Mouse (Mus musculus): Measurements from ENCODE around the gene Pknox2. TPM values are rescaled to one million over a fixed set of nuclear protein-coding genes. Genes with fewer than 3 reads are reported as not detected.

The Pknox2 gene
- polyA plus RNA-seq, 1 experiment from 2014 or later: 13.2 TPM

GRCm38 (mm10) chr9:37145616-37146352 lies 1.4 kb downstream of the Pknox2 start:
- Histone ChIP-seq H3K4me1 (ENCODE audit: control insufficient read depth, insufficient read depth, low read length) (no peaks in the 10 kb centered on the region; the same call in 1 of the 2 replicates), H3K9me3 (replicated peaks; ENCODE audit: control insufficient read depth, low read length) (no peaks in the 10 kb centered on the region), H3K4me2 (ENCODE audit: low read depth, low read length) (peak overlapping the region; percentile 88), H3K27ac (replicated peaks; ENCODE audit: low read depth, low read length) (peak overlapping the region; percentile 97), H3K4me3 (ENCODE audit: low read depth, low read length) (peak overlapping the region; percentile 90), H3K27me3 (ENCODE audit: control insufficient read depth, insufficient read depth, low read length) (no peaks in the 10 kb centered on the region), H3K36me3 (replicated peaks; ENCODE audit: control insufficient read depth, insufficient read depth, low read depth, low read length) (no peaks in the 10 kb centered on the region), H3K9ac (replicated peaks; ENCODE audit: low read length) (peak overlapping the region; percentile 99)
- under 1% methylated on average over 43 of the region's 43 CpGs for WGBS
- ATAC-seq (replicated peaks; ENCODE audit: insufficient number of reproducible peaks, low FRiP score, low TSS enrichment, low read depth) (no peak), DNase-seq (ENCODE audit: low spot score) (peak; percentile 73)

GRCm38 (mm10) chr9:37145151-37145615 lies 2.0 kb downstream of the Pknox2 start:
- H3K27me3 ChIP-seq (ENCODE audit: control insufficient read depth, insufficient read depth, low read length): no peaks in the 10 kb centered on the region
- DNase-seq (ENCODE audit: low spot score) (peak; percentile 41), ATAC-seq (replicated peaks; ENCODE audit: insufficient number of reproducible peaks, low FRiP score, low TSS enrichment, low read depth) (no peak)
- H3K4me1 ChIP-seq (ENCODE audit: control insufficient read depth, insufficient read depth, low read length): peaks cover 4% of the 10 kb centered on the region; the same call in 1 of the 2 replicates
- peak overlapping the region; percentile 97 for H3K27ac ChIP-seq (replicated peaks; ENCODE audit: low read depth, low read length)
- H3K9me3 ChIP-seq (replicated peaks; ENCODE audit: control insufficient read depth, low read length): no peaks in the 10 kb centered on the region
- peak overlapping the region; percentile 99 for H3K9ac ChIP-seq (replicated peaks; ENCODE audit: low read length)
- no peaks in the 10 kb centered on the region for H3K36me3 ChIP-seq (replicated peaks; ENCODE audit: control insufficient read depth, insufficient read depth, low read depth, low read length)
- H3K4me3 ChIP-seq (ENCODE audit: low read depth, low read length): peak overlapping the region; percentile 90
- 0% methylated on average over 26 of the region's 26 CpGs for WGBS
- peak overlapping the region; percentile 88 for H3K4me2 ChIP-seq (ENCODE audit: low read depth, low read length)

- Histone ChIP-seq H3K9me3 (replicated peaks; ENCODE audit: control insufficient read depth, low read length) (no peaks in the 10 kb centered on the region), H3K4me1 (ENCODE audit: control insufficient read depth, insufficient read depth, low read length) (peaks cover 4% of the 10 kb centered on the region; the same call in 1 of the 2 replicates), H3K9ac (replicated peaks; ENCODE audit: low read length) (peak overlapping the region; percentile 99), H3K4me2 (ENCODE audit: low read depth, low read length) (peak overlapping the region; percentile 88), H3K27ac (replicated peaks; ENCODE audit: low read depth, low read length) (peak overlapping the region; percentile 97), H3K4me3 (ENCODE audit: low read depth, low read length) (peak overlapping the region; percentile 90), H3K36me3 (replicated peaks; ENCODE audit: control insufficient read depth, insufficient read depth, low read depth, low read length) (no peaks in the 10 kb centered on the region), H3K27me3 (ENCODE audit: control insufficient read depth, insufficient read depth, low read length) (no peaks in the 10 kb centered on the region)
- 4% methylated on average over 6 of the region's 6 CpGs for WGBS
- DNase-seq (ENCODE audit: low spot score) (peak; percentile 31), ATAC-seq (replicated peaks; ENCODE audit: insufficient number of reproducible peaks, low FRiP score, low TSS enrichment, low read depth) (no peak)
Observed at GRCm38 (mm10) chr9:37144696-37145095, 2.5 kb downstream of the Pknox2 start.

GRCm38 (mm10) chr9:37144251-37144650 lies 3.0 kb downstream of the Pknox2 start:
- Histone ChIP-seq H3K9ac (replicated peaks; ENCODE audit: low read length) (peak overlapping the region; percentile 99), H3K27ac (replicated peaks; ENCODE audit: low read depth, low read length) (peak overlapping the region; percentile 97), H3K4me1 (ENCODE audit: control insufficient read depth, insufficient read depth, low read length) (peaks cover 4% of the 10 kb centered on the region; the same call in 1 of the 2 replicates), H3K36me3 (replicated peaks; ENCODE audit: control insufficient read depth, insufficient read depth, low read depth, low read length) (no peaks in the 10 kb centered on the region), H3K27me3 (ENCODE audit: control insufficient read depth, insufficient read depth, low read length) (no peaks in the 10 kb centered on the region), H3K4me2 (ENCODE audit: low read depth, low read length) (peak overlapping the region; percentile 88), H3K9me3 (replicated peaks; ENCODE audit: control insufficient read depth, low read length) (no peaks in the 10 kb centered on the region), H3K4me3 (ENCODE audit: low read depth, low read length) (peak overlapping the region; percentile 90)
- no peak for ATAC-seq (replicated peaks; ENCODE audit: insufficient number of reproducible peaks, low FRiP score, low TSS enrichment, low read depth)
- WGBS: under 1% methylated on average over 20 of the region's 21 CpGs
- peak; percentile 80 for DNase-seq (ENCODE audit: low spot score)

GRCm38 (mm10) chr9:37143046-37143931 lies 3.9 kb downstream of the Pknox2 start:
- 9% methylated on average over 12 of the region's 12 CpGs for WGBS
- Histone ChIP-seq H3K4me2 (ENCODE audit: low read depth, low read length) (peak overlapping the region; percentile 88), H3K4me3 (ENCODE audit: low read depth, low read length) (peak overlapping the region; percentile 90), H3K9me3 (replicated peaks; ENCODE audit: control insufficient read depth, low read length) (no peaks in the 10 kb centered on the region), H3K4me1 (ENCODE audit: control insufficient read depth, insufficient read depth, low read length) (peaks cover 4% of the 10 kb centered on the region; the same call in 1 of the 2 replicates), H3K27ac (replicated peaks; ENCODE audit: low read depth, low read length) (peak overlapping the region; percentile 97), H3K9ac (replicated peaks; ENCODE audit: low read length) (peak overlapping the region; percentile 99; the same call in 1 of the 2 replicates), H3K27me3 (ENCODE audit: control insufficient read depth, insufficient read depth, low read length) (no peaks in the 10 kb centered on the region), H3K36me3 (replicated peaks; ENCODE audit: control insufficient read depth, insufficient read depth, low read depth, low read length) (no peaks in the 10 kb centered on the region)
- ATAC-seq (replicated peaks; ENCODE audit: insufficient number of reproducible peaks, low FRiP score, low TSS enrichment, low read depth) (no peak), DNase-seq (ENCODE audit: low spot score) (peak; percentile 82)

- Histone ChIP-seq H3K4me3 (ENCODE audit: low read depth, low read length) (no peak overlapping the region), H3K27me3 (ENCODE audit: control insufficient read depth, insufficient read depth, low read length) (no peaks in the 10 kb centered on the region), H3K4me1 (ENCODE audit: control insufficient read depth, insufficient read depth, low read length) (peaks cover 4% of the 10 kb centered on the region; the same call in 1 of the 2 replicates), H3K4me2 (ENCODE audit: low read depth, low read length) (no peak overlapping the region), H3K36me3 (replicated peaks; ENCODE audit: control insufficient read depth, insufficient read depth, low read depth, low read length) (no peaks in the 10 kb centered on the region), H3K9me3 (replicated peaks; ENCODE audit: control insufficient read depth, low read length) (no peaks in the 10 kb centered on the region), H3K27ac (replicated peaks; ENCODE audit: low read depth, low read length) (peak overlapping the region; percentile 29; the same call in 1 of the 2 replicates), H3K9ac (replicated peaks; ENCODE audit: low read length) (no peak overlapping the region; the same call in 1 of the 2 replicates)
- WGBS: 6% methylated on average over 4 of the region's 4 CpGs
- DNase-seq (ENCODE audit: low spot score): no peak
- ATAC-seq (replicated peaks; ENCODE audit: insufficient number of reproducible peaks, low FRiP score, low TSS enrichment, low read depth): no peak
Observed at GRCm38 (mm10) chr9:37142107-37142506, 5.1 kb downstream of the Pknox2 start.

- H3K9me3 ChIP-seq (replicated peaks; ENCODE audit: control insufficient read depth, low read length): no peaks in the 10 kb centered on the region
- ATAC-seq (replicated peaks; ENCODE audit: insufficient number of reproducible peaks, low FRiP score, low TSS enrichment, low read depth) (peak; percentile 2; the same call in 1 of the 2 replicates), DNase-seq (ENCODE audit: low spot score) (peak; percentile 60)
- H3K4me3 ChIP-seq (ENCODE audit: low read depth, low read length): no peak overlapping the region
- peaks cover 4% of the 10 kb centered on the region; the same call in 1 of the 2 replicates for H3K4me1 ChIP-seq (ENCODE audit: control insufficient read depth, insufficient read depth, low read length)
- no peak overlapping the region for H3K4me2 ChIP-seq (ENCODE audit: low read depth, low read length)
- peak overlapping the region; percentile 31 for H3K27ac ChIP-seq (replicated peaks; ENCODE audit: low read depth, low read length)
- no peak overlapping the region for H3K9ac ChIP-seq (replicated peaks; ENCODE audit: low read length)
- 12% methylated on average over 5 of the region's 5 CpGs for WGBS
- no peaks in the 10 kb centered on the region for H3K27me3 ChIP-seq (ENCODE audit: control insufficient read depth, insufficient read depth, low read length)
- H3K36me3 ChIP-seq (replicated peaks; ENCODE audit: control insufficient read depth, insufficient read depth, low read depth, low read length): no peaks in the 10 kb centered on the region
Observed at GRCm38 (mm10) chr9:37140464-37141181, 6.6 kb downstream of the Pknox2 start.
